In genomic region chr4:59850181-59850580, GRCm38 (mm10) we compare ENCODE assay signal across 9 mouse cellular contexts. TPM values are rescaled to one million over a fixed set of nuclear protein-coding genes. Genes with fewer than 3 reads are reported as not detected.
DNase-seq lines count a peak whose midpoint lies in the region; ATAC-seq and TF ChIP-seq lines count a peak whose summit lies in the region.
"Had no signal": no experiment of that assay in that cellular context is flagged by ENCODE, and none has a peak within 500 bp of the region (broad histone marks: within the 10 kb centered on the region; RNA-seq: fewer than 3 reads in every experiment).

No protein-coding gene starts in this region.

- H3K27me3 ChIP-seq in forebrain, postnatal 0 days (ENCODE audit: insufficient read depth, low read length), result no peaks in the 10 kb centered on the region
- H3K27me3 ChIP-seq in hindbrain, embryonic 14.5 days (ENCODE audit: control insufficient read depth, insufficient read depth, low read length), result no peaks in the 10 kb centered on the region
- H3K27me3 ChIP-seq: limb, embryonic 15.5 days had no signal

- H3K9me3 ChIP-seq in forebrain, postnatal 0 days (ENCODE audit: low read length), result no peaks in the 10 kb centered on the region
- H3K9me3 ChIP-seq in hindbrain, embryonic 14.5 days (ENCODE audit: control insufficient read depth, low read length), result no peaks in the 10 kb centered on the region
- H3K9me3 ChIP-seq: limb, embryonic 15.5 days had no signal

- no peak overlapping the region for H3K4me2 ChIP-seq in forebrain, postnatal 0 days (ENCODE audit: low read depth)
- no peak overlapping the region for H3K4me2 ChIP-seq in hindbrain, embryonic 14.5 days (replicated peaks)
- H3K4me2 ChIP-seq: limb, embryonic 15.5 days had no signal

- TF ChIP-seq CTCF in forebrain, postnatal 0 days (IDR thresholded peaks at IDR 0.05; ENCODE audit: low read depth), result peak; percentile 67

- H3K4me1 ChIP-seq in forebrain, postnatal 0 days (ENCODE audit: insufficient read depth), result 0 out of 2 replicates have a peak, but pooled peaks cover 5% of the 10 kb centered on the region
- H3K4me1 ChIP-seq in hindbrain, embryonic 14.5 days (replicated peaks; ENCODE audit: control insufficient read depth, insufficient read depth, low read length), result peaks cover 4% of the 10 kb centered on the region

- no peaks in the 10 kb centered on the region for H3K36me3 ChIP-seq in forebrain, postnatal 0 days (ENCODE audit: insufficient read depth)
- H3K36me3 ChIP-seq in hindbrain, embryonic 14.5 days (replicated peaks; ENCODE audit: control insufficient read depth, insufficient read depth), result no peaks in the 10 kb centered on the region
- H3K36me3 ChIP-seq: limb, embryonic 15.5 days had no signal

- H3K27ac ChIP-seq in forebrain, postnatal 0 days (ENCODE audit: low read depth, low read length), result no peak overlapping the region
- no peak overlapping the region for H3K27ac ChIP-seq in hindbrain, embryonic 14.5 days
- H3K27ac ChIP-seq: limb, embryonic 15.5 days had no signal

- H3K9ac ChIP-seq in forebrain, postnatal 0 days, result no peak overlapping the region
- H3K9ac ChIP-seq in hindbrain, embryonic 14.5 days, result no peak overlapping the region
- H3K9ac ChIP-seq: limb, embryonic 15.5 days had no signal

- no peak overlapping the region for H3K4me3 ChIP-seq in forebrain, postnatal 0 days (ENCODE audit: low read depth, low read length)
- H3K4me3 ChIP-seq in hindbrain, embryonic 14.5 days (replicated peaks; ENCODE audit: low read length), result no peak overlapping the region
- H3K4me3 ChIP-seq: limb, embryonic 15.5 days had no signal

- ATAC-seq in forebrain, postnatal 0 days, result no peak
- no peak for ATAC-seq in hindbrain, embryonic 14.5 days (ENCODE audit: low FRiP score)

- peak; percentile 87 for DNase-seq in NIH3T3 (ENCODE audit: low read depth)
- peak; percentile 62 for DNase-seq in c-Kit-positive CD71-positive TER-119-positive erythroid progenitor cells, embryonic 14.5 days (ENCODE audit: low spot score)
- no peak for DNase-seq in forebrain, postnatal 0 days
- peak; percentile 57 for DNase-seq in hindbrain, embryonic 14.5 days (ENCODE audit: low spot score)
- peak; percentile 72 to 76 for DNase-seq in left cerebral cortex, adult 18-20 months (ENCODE audit: low spot score in 2 of 2)
- DNase-seq in mesoderm, embryonic 11.5 days (ENCODE audit: low read depth, low spot score), result peak; percentile 78
- DNase-seq in right cerebral cortex, postnatal 25 days, result peak; percentile 52
- peak; percentile 40 to 71 for DNase-seq in urinary bladder, postnatal 4 days (ENCODE audit: low spot score in 2 of 2)

- WGBS in forebrain, postnatal 0 days, result 74% methylated on average over 2 of the region's 2 CpGs
- WGBS in hindbrain, embryonic 14.5 days, result 78% methylated on average over 2 of the region's 2 CpGs

RNA-seq across cellular contexts. Expression of gene Snx30, which starts 44.5 kb away (rescaled TPM):
- 22.7 and 31.4 TPM in 2 replicates for total RNA-seq in forebrain, postnatal 0 days (2014; rRNA removed)
- polyA plus RNA-seq in forebrain, postnatal 0 days (2015; fragmentation: Nextera tagmentation; extraction: Ambion mirVana), result 9.8 and 16.9 TPM in 2 replicates
- polyA plus RNA-seq in hindbrain, embryonic 14.5 days (2014; fragmentation: Nextera tagmentation; extraction: Ambion mirVana), result 21.9 and 29.2 TPM in 2 replicates
- 10 to 100 TPM; 38.7 to 40.8 TPM for total RNA-seq in left cerebral cortex, adult 18-20 months (2021)

RNA-seq across cellular contexts. Expression of gene Inip, which starts 48.8 kb away (rescaled TPM):
- 31.3 and 34.1 TPM in 2 replicates for total RNA-seq in forebrain, postnatal 0 days (2014; rRNA removed)
- 39.2 and 43.2 TPM in 2 replicates for polyA plus RNA-seq in forebrain, postnatal 0 days (2015; fragmentation: Nextera tagmentation; extraction: Ambion mirVana)
- 52.2 and 52.7 TPM in 2 replicates for polyA plus RNA-seq in hindbrain, embryonic 14.5 days (2014; fragmentation: Nextera tagmentation; extraction: Ambion mirVana)
- 10 to 100 TPM; 21.7 to 27.0 TPM for total RNA-seq in left cerebral cortex, adult 18-20 months (2021)
